Mouse (Mus musculus): ENCODE measurements at regions not wholly inside any gene's neighbourhood (a gene's known extent, or its start where the extent isn't known, plus 50 kb on each side); places are given as distances from the start of the nearest gene placed in this dataset.

- DNase-seq (ENCODE audit: low spot score) = no peak
Measured at GRCm38 (mm10) chr2:171805376-171805775, 237.9 kb downstream of the Cbln4 start.

GRCm38 (mm10) chr2:171800511-171801268, 242.6 kb downstream of the Cbln4 start:
- DNase-seq (ENCODE audit: low spot score) = no peak

GRCm38 (mm10) chr2:171799351-171799750, 243.9 kb downstream of the Cbln4 start:
- DNase-seq (ENCODE audit: low spot score) = no peak

GRCm38 (mm10) chr2:171790686-171791085, 252.6 kb downstream of the Cbln4 start:
- DNase-seq (ENCODE audit: low spot score) = no peak

- no peak for DNase-seq (ENCODE audit: low spot score)
Measured at GRCm38 (mm10) chr2:171766193-171766930, 276.9 kb downstream of the Cbln4 start.

DNA sequence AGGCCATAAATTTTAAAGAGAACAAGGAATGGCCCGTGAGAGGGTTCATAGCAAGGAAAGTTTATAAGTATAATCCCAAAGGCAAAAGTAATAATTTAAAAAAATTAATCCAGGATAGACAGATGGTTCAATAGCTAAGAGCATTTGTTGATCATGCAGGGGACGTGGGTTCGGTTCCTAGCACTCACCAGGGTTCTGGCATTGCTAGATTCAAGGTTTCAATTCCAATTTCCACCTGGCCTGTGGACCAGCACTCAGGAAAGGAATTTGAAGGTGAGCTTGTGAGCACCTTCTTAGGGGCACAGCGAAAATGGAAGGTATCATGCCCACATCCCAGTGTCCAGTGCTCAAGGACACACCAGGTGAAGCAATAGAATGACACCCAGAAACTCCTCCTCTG, 278.2 kb downstream of the Cbln4 start:
- DNase-seq (ENCODE audit: low spot score) = no peak

DNA sequence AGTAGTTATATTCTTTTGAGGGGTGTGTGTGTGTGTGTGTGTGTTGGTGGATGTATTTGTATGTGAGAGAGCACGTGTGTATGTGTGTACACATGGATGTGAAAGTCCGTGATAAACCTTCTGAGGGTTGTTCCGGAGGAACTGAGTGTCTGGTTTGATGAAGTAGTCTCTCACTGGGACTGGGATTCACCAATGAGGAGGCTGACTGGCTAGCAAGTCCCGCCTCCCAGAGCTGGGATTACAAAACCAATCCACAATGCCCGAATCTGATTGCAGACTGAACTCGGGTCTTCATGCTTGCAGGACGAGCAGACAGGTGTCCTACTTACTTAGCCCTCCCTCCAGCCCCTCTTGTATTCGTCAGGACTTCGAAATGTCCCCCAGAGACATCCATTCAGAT, 289.8 kb downstream of the Cbln4 start:
- DNase-seq (ENCODE audit: low spot score) = no peak

DNA sequence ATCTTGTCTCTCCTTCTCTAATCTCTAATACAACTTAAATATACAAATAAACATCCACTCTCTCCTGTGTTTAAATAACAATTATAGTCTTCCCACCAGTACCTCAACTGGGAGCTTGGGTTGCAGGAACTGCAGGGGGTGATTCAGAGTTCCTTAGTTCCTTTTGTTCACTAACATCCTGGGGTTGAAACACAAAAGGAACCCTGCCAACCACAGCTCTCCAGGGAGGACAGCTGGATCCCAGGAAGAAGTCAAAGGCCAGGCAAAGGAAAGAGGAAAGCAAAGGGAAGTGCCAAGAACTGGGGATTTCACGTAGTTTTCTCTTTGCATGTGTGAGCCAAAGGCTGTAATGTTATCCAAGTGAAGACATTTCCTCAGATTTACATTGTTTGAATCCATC, 296.1 kb downstream of the Cbln4 start:
- peak; percentile 22 for DNase-seq (ENCODE audit: low spot score)

DNA sequence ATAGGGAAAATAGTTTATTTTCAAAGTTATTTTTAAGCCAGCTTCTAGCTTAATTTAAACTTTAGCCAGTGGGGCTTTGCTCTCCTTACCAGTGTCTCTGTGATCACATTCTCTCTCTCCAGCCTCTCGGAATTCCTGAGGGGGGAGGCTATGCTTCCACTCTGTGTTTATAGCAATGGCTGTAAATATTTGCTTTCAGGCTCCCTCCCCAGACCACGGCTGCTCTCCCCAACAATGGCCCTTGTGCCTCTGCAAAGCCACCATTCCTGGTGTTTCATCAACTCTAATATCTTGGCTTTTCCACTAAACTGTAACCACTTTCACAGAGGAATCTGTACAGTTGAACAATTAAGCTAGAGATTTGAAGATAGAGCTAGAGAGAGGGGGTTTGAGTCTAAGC, 300.2 kb downstream of the Cbln4 start:
- no peak for DNase-seq (ENCODE audit: low spot score)

DNA sequence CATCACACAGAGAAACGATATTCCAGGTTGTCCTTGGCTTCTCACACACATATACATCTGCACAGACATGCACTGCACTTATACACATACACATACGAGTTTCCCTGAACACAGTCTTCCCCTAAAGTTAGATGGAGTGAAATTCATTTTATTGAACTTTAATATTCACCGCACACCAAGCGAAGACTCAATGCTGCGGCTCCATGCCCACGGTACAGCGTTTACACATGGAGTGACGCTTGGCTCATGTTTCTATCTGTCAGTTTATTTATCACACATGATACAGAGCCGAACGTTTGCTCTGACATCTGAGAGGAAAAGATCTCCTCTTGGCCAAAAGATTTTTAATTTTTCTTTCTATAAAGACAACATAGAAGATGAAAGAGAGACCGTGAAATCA, 300.6 kb downstream of the Cbln4 start:
- no peak for DNase-seq (ENCODE audit: low spot score)

- DNase-seq (ENCODE audit: low spot score) = no peak
Measured at GRCm38 (mm10) chr2:171737761-171738160, 305.5 kb downstream of the Cbln4 start.

DNA sequence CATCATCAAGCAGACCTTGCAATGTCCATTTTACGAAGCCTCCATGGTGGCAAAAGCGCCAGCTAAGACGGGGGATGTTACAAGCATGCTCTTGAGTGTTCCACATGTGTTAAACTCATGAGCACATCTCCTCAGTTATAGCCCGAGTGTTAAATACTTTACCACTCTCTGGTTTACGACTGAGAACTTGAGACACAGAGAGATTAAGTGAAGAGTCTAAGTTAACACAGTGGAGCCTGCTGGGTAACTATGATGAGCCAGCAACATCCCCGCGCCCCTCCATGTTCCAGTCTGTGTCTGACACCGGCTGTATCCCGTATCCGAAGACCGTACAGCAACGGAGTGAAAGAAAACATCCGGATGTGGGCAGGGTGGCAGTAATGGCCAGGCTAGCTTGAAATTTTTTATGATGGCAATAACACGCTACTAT, 308.2 kb downstream of the Cbln4 start:
- no peak for DNase-seq (ENCODE audit: low spot score)

GRCm38 (mm10) chr2:171734634-171734987, 308.7 kb downstream of the Cbln4 start:
- no peak for DNase-seq (ENCODE audit: low spot score)

DNA sequence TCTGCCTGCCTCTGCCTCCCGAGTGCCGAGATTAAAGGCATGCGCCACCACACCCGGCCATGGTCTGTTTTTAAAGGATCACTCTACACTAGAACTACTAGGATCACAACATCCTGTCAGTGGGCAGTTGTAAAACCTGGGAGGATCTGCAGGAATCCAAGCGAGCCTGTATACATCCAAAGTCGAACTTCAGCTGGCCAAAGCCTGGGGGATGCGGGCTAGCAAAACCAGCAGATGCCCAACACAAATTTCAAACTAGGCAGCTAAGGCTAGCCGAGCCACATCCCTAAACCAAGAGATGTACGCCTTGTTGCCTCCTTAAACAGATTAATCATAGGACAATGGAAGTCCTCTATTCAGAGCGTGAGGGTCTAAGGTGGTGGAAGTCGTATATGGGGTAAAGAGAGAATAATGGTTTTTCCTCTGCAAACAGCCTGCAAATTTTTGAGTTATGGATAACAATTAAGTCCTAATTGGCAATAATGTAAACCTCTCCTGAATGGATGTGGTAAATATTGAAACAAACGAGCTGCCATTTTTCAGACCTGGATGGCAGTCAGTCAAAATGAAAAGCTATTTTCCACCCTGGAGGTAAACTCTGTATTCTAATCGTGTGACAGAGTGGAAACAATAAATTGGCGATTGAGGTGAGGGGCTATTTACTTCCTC, 309.2 kb downstream of the Cbln4 start:
- no peak for DNase-seq (ENCODE audit: low spot score)

DNA sequence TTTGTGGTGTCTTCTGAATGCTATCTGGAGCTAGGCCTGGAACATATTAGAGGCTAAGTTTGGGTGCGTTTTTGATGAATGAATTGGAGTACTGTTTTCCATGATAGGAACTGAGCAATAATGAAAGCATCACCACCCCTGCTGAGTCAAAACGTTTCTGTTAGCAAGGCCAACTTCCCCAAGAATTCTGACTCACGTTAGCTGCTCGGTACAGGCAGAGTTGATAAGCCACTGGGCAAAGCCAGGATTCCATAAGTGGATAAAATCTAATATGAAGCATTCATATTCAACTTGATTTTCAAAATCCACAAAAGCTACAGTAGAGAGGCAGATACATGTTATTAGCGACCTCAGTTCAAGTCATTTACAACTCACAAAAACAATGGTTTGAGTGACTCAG, 324.0 kb downstream of the Cbln4 start:
- DNase-seq (ENCODE audit: low spot score) = no peak

DNA sequence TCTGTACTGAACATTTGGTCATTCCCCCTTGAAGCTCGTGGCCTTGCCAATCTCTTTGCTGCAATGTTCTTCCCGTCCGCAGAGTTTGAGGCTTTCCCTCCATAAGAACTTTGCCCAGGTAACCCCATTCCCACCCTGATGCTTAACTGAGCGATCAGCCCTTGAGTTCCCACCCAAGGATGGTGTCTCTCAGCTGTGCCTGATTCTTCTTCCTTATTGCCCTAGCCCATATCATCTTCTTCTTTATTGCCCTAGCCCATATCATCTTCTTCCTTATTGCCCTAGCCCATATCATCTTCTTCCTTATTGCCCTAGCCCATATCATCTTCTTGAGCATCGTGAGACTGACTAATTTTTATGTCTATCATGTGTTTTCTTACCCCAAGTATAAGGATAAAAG, 324.4 kb downstream of the Cbln4 start:
- DNase-seq (ENCODE audit: low spot score) = no peak

DNA sequence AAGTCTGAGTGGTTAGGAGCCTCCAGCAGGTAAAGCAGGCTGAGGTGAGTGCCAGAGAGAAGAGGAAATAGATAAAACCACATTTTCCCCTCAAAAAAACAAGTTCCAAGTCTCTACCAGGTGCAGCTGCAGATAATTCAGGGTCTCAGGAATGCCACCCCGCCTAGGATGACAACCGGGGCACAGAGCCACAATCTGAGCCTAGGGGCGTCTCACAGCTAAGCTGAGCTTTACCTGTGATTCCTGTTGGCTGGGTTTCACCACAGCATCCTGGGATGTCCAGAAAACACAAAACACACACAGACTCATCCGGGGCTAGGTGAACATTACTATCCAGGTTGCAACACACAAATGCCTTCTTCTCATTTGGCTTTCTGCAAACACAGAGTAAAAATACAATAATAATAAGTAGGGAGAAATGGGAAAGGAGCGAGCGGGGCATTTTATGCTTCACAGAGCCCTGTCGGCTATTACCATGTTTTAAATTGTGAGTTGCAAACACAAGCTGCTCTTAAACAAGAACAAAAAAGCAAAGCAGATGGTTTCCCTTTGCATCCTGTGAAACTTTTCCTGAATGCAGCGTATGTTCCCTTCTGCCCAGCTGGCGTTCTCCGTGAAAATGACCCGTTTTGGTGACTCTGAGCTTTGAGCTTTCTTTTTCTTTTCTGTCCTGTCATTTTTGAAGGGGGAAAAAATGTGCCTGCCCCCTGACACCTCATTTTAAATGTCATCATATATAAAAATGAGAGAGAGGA, 330.3 kb downstream of the Cbln4 start:
- DNase-seq (ENCODE audit: low spot score) = no peak

GRCm38 (mm10) chr2:171693526-171693925, 349.7 kb downstream of the Cbln4 start:
- no peak for DNase-seq (ENCODE audit: low spot score)

- DNase-seq (ENCODE audit: low spot score) = no peak
Measured at GRCm38 (mm10) chr2:171690781-171691180, 352.5 kb downstream of the Cbln4 start.

GRCm38 (mm10) chr2:171689102-171689501, 354.2 kb downstream of the Cbln4 start:
- no peak for DNase-seq (ENCODE audit: low spot score)

GRCm38 (mm10) chr2:171677998-171678397, 365.3 kb downstream of the Cbln4 start:
- no peak for DNase-seq (ENCODE audit: low spot score)

GRCm38 (mm10) chr2:171677128-171677527, 366.1 kb downstream of the Cbln4 start:
- no peak for DNase-seq (ENCODE audit: low spot score)
